Mouse (Mus musculus) liver, embryonic 14.5 days (tissue): ENCODE measurements around the gene Fam89b.

Experiments
- CTCF ChIP-seq: IDR thresholded peaks from 2 replicates; pipeline ENCODE4 v1.5.1; 2016; ENCODE audit warnings: antibody characterized with exemption, low read depth, control low read depth
- EP300 ChIP-seq: IDR thresholded peaks from 2 replicates; pipeline ENCODE4 v1.6.1; 2016; ENCODE audit warnings: antibody characterized with exemption, low read depth

DNA sequence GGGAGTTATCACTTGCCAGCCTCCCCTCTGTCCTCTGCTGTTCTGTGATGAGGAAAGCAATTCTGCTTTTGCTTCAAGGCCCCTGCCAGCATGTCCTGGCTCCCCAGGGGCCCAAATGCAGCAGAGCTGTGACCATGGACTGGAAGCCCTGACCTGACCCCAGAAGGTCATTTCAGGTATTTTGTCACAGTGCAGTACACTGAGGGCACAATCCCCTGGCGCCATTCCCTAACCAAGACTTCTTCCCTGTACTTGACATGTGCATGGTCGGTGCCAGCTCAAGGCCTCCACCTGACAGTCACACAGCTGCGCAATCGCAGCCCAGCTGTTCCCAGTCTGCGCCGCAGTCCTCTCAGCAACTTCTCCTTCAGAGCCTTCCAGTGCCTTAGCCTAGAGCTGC, 33.7 kb upstream of the Fam89b start:
- TF ChIP-seq CTCF (no peak), EP300 (no peak)
